Mouse (Mus musculus): ENCODE measurements at regions not wholly inside any gene's neighbourhood (a gene's known extent, or its start where the extent isn't known, plus 50 kb on each side); places are given as distances from the start of the nearest gene placed in this dataset.
"Not testable (repeated sequence)": the region's sequence is repeated elsewhere in the genome, so short reads cannot be mapped to it uniquely, and the experiment has no call there.

GRCm38 (mm10) chr16:12800181-12800580, 309.3 kb upstream of the Ercc4 start:
- DNase-seq (ENCODE audit: low read depth, low spot score) = peak; percentile 81

GRCm38 (mm10) chr16:12802651-12803050, 306.8 kb upstream of the Ercc4 start:
- DNase-seq (ENCODE audit: low read depth, low spot score) = no peak

GRCm38 (mm10) chr16:12807351-12807871, 302.1 kb upstream of the Ercc4 start:
- DNase-seq (ENCODE audit: low read depth, low spot score) = no peak

DNA sequence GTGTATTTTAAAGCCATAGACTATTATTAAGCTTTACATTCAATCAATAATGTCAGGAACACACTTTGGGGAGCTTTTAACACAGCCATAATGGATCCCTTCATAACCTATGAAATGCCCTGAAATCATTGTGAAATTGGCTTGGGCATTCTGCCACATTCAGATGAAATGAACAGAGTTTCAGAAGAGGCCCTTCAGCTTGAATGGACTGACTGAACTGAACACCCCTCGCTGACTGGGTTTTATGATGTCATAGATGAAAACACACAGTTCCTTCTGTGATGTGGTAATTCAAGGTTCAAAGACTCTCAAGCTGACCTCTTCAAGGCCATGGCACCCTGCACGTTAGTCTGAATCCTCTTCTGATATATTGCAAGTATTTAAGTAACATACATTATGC, 298.4 kb upstream of the Ercc4 start:
- DNase-seq (ENCODE audit: low read depth, low spot score) = no peak

- peak; percentile 80 for DNase-seq (ENCODE audit: low read depth, low spot score)
These were observed 284.8 kb upstream of the Ercc4 start for GRCm38 (mm10) chr16:12824646-12825045.

DNA sequence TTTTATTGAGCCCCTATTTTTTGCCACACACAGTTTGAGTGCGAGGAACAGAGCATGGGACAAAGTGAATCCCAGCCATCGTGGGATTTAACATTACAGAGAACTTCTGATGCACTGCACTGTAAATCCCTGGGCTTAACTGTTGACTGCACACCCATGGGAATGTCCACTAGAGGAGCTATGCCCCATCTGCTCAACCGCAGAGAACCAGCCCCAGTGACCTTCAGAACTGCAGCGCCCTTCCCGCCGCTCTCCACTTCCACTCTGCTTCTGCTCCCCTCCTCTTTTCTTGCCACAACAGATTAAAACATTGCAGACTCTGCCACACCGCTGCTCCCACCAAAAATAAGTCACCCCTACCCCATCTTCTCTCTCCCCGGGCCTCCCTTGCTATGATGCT, 283.3 kb upstream of the Ercc4 start:
- no peak for DNase-seq (ENCODE audit: low read depth, low spot score)

DNA sequence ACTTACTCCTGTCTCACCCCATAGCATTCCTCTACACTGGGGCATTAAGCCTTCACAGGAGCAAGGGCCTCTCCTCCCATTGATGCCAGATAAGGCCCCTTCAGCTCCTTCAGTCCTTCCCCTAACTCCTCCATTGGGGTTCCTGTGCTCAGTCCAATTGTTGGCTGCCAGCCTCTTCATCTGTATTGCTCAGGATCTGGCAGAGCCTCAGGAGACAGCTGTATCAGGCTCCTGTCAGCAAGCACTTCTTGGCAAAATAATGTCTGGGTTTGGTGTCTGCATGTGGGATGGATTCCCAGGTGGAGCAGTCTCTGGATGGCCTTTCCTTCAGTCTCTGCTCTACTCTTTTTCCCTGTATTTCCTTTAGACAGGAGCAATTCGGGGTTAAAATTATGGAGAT, 278.2 kb upstream of the Ercc4 start:
- DNase-seq (ENCODE audit: low read depth, low spot score) = not testable (repeated sequence)

DNA sequence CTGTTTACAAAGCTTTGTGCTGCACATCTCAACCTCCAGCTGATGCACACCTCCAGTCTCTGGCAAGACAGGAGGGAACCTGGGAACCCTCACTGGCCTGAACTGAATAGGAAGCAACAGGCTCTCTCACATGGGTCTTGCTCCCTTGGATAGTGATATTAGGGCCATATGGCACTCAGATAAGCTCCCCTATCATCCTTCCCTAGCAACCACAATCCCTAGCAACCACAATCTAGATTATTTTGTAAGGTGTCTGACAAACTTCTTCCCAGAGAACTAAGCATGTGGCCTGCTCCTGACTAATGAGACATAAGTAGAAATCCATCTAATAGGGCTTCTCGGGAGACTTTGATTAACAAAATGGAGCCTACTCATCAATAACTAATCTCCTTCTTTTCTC, 253.1 kb upstream of the Ercc4 start:
- no peak for DNase-seq (ENCODE audit: low read depth, low spot score)

DNA sequence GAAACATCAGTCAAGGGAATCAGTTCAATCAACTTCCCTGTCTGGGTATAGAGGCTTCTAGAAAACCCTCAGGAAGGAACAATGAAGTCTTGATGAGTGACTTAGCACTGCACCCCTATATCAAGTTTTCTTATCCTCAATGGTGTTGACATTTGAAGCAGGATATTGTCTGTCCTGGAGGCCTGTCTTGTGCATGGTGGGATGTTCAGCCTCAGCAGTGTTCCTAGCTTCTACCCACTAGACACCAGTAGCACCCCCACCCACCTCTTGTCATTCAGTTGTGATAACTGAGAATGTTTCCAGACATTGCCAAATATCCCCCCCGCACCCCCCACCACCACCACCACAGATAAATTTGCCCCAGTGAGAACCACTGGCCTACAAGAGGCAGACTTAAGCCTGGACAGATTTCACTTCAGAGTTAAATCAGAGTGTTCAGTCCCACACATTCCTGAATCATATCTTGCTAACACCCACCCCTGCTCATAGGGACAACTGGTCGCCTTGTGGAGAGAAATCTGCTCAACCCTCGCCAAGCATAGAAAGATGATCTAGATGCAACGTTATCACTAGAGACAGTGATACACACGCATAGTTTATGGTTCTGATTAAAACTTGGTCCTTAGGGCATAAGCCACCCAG, 249.6 kb upstream of the Ercc4 start:
- peak; percentile 77 for DNase-seq (ENCODE audit: low read depth, low spot score)

- DNase-seq (ENCODE audit: low read depth, low spot score) = no peak
These were observed 246.9 kb upstream of the Ercc4 start for GRCm38 (mm10) chr16:12862561-12862960.

GRCm38 (mm10) chr16:12878326-12878725, 231.2 kb upstream of the Ercc4 start:
- not testable (repeated sequence) for DNase-seq (ENCODE audit: low read depth, low spot score)

DNA sequence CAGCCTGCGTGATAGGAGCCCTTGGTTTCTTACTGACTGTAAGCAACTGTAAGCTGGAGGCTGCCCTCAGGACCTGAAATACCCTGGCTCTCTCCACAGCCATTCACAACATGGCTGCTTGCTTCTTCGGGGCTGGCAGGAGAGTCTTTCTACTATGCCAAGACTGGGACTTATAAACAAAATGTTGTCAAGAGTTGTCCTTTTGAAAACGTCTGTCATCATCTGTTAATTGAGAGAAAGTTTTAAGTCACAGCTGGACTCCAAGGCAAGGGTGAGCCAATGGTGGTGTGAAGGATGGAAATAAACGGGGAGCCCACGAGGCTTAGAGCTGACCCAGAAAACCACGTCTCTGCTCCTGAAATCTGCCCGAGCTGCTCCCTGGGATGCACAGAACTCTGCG, 229.5 kb upstream of the Ercc4 start:
- no peak for DNase-seq (ENCODE audit: low read depth, low spot score)

- DNase-seq (ENCODE audit: low read depth, low spot score) = no peak
These were observed 229.0 kb upstream of the Ercc4 start for GRCm38 (mm10) chr16:12880481-12880880.

- DNase-seq (ENCODE audit: low read depth, low spot score) = no peak
These were observed 226.8 kb upstream of the Ercc4 start for GRCm38 (mm10) chr16:12882690-12883089.

GRCm38 (mm10) chr16:12884556-12884955, 224.9 kb upstream of the Ercc4 start:
- DNase-seq (ENCODE audit: low read depth, low spot score) = no peak

DNA sequence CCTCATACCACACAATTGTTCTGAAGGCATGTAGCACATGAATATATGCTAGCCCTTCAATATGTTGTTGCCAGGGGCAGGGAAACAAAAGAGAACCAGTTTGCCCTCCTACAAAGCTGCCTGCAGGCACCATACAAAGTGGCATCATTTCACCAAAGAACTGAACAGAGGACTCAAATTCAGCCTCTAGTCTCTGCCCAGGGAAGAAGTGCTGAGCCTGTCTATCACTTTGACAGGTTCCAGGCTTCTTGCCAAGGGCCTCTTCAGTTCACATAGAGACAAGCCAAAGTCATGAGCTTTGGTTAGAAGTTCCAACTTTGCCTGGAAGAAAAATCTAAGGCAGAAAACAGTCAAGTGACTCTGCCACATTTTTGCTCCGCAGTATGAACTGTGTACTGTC, 223.4 kb upstream of the Ercc4 start:
- no peak for DNase-seq (ENCODE audit: low read depth, low spot score)

GRCm38 (mm10) chr16:12887381-12887780, 222.1 kb upstream of the Ercc4 start:
- no peak for DNase-seq (ENCODE audit: low read depth, low spot score)

DNA sequence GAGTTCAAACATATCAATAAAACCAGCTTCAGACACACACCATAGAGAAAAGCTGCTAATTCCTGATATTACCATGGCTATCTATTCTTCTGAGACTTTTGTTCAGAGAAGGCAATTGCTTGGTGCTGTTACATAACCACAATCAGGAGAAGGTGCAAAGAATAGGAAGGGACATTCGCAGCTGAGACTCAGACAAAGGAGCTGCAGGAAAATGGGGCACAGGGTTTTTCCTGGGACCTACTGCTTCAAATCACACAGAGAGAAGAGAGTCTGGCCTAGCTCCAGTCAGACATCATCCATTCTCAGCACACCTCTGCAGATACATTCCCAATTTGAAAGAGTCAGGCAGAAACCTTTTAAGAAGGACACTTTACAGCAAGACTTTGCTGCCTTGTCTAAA, 219.4 kb upstream of the Ercc4 start:
- no peak for DNase-seq (ENCODE audit: low read depth, low spot score)

GRCm38 (mm10) chr16:12890545-12890944, 218.9 kb upstream of the Ercc4 start:
- DNase-seq (ENCODE audit: low read depth, low spot score) = no peak

GRCm38 (mm10) chr16:12892658-12893305, 216.7 kb upstream of the Ercc4 start:
- DNase-seq (ENCODE audit: low read depth, low spot score) = no peak

DNA sequence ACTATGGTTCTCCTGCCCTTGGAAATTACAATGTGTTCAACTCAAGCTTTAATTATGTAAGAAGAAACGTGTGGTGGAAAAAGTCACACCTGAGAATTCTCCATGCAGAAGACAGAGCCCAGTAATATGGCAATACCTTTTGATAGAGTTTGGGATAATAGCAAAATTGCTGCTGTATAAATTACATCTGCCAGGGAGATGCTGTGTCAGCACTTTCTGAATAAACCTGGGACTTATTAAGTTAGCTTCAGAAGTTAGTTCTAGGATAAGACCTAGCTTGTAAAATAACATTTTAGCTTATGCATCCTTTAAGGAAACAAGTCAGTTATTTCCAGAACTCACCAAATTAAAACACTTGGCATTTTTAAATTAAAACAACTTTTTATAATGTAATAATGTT, 212.2 kb upstream of the Ercc4 start:
- DNase-seq (ENCODE audit: low read depth, low spot score) = no peak

- no peak for DNase-seq (ENCODE audit: low read depth, low spot score)
These were observed 208.8 kb upstream of the Ercc4 start for GRCm38 (mm10) chr16:12900670-12901069.
